Mouse (Mus musculus) kidney, adult 2 months (tissue): ENCODE data around the gene Dhx32. TPM values are rescaled to one million over a fixed set of nuclear protein-coding genes. Genes with fewer than 3 reads are reported as not detected.
A peak's percentile ranks its signal among the peaks of the same experiment; 100 is the strongest.

Experiments used
- DNase-seq: peaks from one replicate; pipeline ENCODE4 v3.0.0; 2021
- H3K27ac ChIP-seq: fragments of 200-500 bp; 2 replicates; pipeline ENCODE4 v1.5.1; 2012; ENCODE audit warnings: low read depth, low read length, control low read depth, inconsistent platforms; ENCODE audit not compliant: insufficient read depth
- H3K27me3 ChIP-seq: fragments of 200-500 bp; replicated peaks from 2 replicates; pipeline ENCODE4 v1.6.1; 2012; ENCODE audit warnings: mild to moderate bottlenecking, moderate library complexity, low read length, inconsistent platforms; ENCODE audit not compliant: control insufficient read depth, insufficient read depth
- H3K36me3 ChIP-seq: fragments of 200-500 bp; 2 replicates; pipeline ENCODE4 v1.6.1; 2012; ENCODE audit warnings: mild to moderate bottlenecking, moderate library complexity, low read length, inconsistent platforms; ENCODE audit not compliant: control insufficient read depth, insufficient read depth
- H3K4me1 ChIP-seq: fragments of 200-500 bp; 2 replicates; pipeline ENCODE4 v1.6.1; 2011; ENCODE audit warnings: low read length; ENCODE audit not compliant: control insufficient read depth, insufficient read depth
- H3K4me3 ChIP-seq: fragments of 200-500 bp; 2 replicates; pipeline ENCODE4 v1.5.1; 2011; ENCODE audit warnings: mild to moderate bottlenecking, low read depth, low read length, control low read depth; ENCODE audit not compliant: insufficient read depth
- CTCF ChIP-seq: fragments of 200-500 bp; conservative IDR thresholded peaks from 2 replicates; pipeline ENCODE4 v1.5.1; 2011; ENCODE audit warnings: low read depth, mild to moderate bottlenecking, control low read depth, low read length, moderate library complexity, mixed read lengths; ENCODE audit not compliant: insufficient read depth, insufficient read length
- POLR2A ChIP-seq: fragments of 200-500 bp; IDR thresholded peaks from one replicate; pipeline ENCODE4 v1.6.1; 2011; ENCODE audit warnings: low read depth, low read length, control low read depth
- WGBS: fragments of 180-500 bp; shearing (Covaris S2); methylation state at CpG from one replicate; pipeline ENCODE4 v1.1.7; 2018; 5-methylcytosine and 5-hydroxymethylcytosine counted together
- polyA plus RNA-seq: library from polyadenylated mRNA; depleted of rRNA; stranded (reverse); fragments of >200 nt; gene quantifications from 2 replicates; pipeline ENCODE4 v1.2.3, GENCODE M21; 2012

Dhx32 gene
- polyA plus RNA-seq, 1 experiment = 26.1 TPM

DNA sequence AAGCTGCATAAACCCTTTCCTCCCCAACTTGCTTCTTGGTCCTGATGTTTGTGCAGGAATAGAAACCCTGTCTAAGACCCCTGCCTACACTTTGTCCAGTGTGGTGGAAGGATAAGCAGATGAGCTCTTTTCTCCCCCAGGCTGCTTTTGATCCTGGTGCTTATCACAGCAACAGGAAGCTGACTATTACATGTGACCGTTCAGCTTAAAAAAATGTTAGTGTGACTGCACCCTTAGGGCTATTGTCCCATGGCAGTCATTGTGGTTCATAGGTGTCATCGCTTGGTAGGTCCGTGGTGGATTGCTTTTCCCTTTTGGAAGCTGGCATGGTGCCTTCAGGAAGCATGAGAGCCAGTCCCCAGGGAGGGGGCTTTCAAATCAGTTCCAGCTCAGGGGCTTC, 5.6 kb upstream of the Dhx32 start:
- 61% methylated on average over 3 of the region's 3 CpGs for WGBS
- no peaks in the 10 kb centered on the region for H3K27me3 ChIP-seq
- no peak overlapping the region for H3K4me3 ChIP-seq
- no peaks in the 10 kb centered on the region for H3K36me3 ChIP-seq
- H3K27ac ChIP-seq = no peak overlapping the region
- no peak for DNase-seq
- H3K4me1 ChIP-seq = no peaks in the 10 kb centered on the region
- TF ChIP-seq CTCF (no peak), POLR2A (no peak)

DNA sequence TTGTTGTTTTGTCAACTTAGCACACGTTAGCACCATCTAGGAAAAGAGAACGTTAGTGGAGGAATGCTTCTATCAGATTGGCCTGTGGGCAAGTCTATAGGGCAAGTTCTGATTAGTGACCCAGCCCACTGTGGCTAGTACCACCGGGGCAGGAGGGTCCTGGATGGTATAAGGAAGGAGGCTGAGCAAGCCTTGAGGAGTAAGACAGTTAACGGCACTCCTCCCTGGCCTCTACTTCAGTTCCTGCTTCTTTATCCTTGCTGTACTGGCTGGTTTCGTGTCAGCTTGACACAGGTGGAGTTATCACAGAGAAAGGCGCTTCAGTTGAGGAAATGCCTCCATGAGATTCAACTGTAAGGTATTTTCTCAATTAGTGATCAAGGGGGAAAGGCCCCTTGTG, 5.0 kb upstream of the Dhx32 start:
- TF ChIP-seq POLR2A (no peak), CTCF (no peak)
- Histone ChIP-seq H3K27me3 (no peaks in the 10 kb centered on the region), H3K4me3 (no peak overlapping the region), H3K36me3 (no peaks in the 10 kb centered on the region), H3K27ac (no peak overlapping the region), H3K4me1 (no peaks in the 10 kb centered on the region)
- 93% methylated on average over 6 of the region's 6 CpGs for WGBS
- DNase-seq = no peak

DNA sequence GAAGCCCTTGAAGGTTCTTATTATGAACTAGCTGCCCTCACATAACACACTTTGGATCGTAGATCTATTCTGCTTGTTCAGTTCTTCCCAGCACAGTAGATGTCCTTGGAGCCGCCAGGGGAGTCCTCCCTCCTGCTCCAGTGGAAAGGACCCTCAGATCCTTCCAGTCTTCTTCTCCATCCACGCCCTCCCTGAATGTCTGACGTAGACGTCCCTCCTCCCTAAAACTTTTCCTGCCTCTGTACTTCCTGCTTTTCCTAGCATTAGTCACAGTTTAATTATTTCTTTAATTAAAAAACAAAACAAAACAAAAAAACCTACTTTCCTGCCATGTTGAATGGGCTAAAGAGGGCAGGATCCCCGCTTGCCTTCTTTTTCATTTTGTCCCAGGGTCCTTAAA, 535 bp downstream of the Dhx32 start:
- Histone ChIP-seq H3K36me3 (no peaks in the 10 kb centered on the region), H3K27ac (no peak overlapping the region), H3K27me3 (no peaks in the 10 kb centered on the region), H3K4me3 (no peak overlapping the region), H3K4me1 (no peaks in the 10 kb centered on the region; the same call in 1 of the 2 replicates)
- DNase-seq = no peak
- WGBS = 76% methylated on average over 6 of the region's 6 CpGs
- TF ChIP-seq CTCF (no peak), POLR2A (no peak)

DNA sequence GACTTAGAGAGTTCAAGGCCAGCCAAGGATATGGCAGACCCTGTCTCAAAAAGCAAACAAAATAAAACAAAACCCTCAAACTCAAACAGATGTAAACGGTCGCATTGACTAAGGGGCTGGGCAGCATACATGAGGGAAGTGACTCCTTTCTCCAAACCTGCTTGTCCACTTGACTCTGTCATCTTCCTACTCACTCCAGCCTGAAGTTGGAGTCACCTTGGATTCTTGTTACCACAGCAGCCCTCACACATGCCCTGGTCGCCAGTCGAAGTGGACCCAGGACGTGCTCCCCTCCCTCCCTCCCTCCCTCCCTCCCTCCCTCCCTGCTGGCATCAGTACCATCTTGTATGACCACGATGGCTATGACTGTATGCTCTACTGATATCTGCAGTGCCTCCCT, 943 bp downstream of the Dhx32 start:
- TF ChIP-seq CTCF = no peak
- TF ChIP-seq POLR2A = no peak
- no peak overlapping the region for H3K27ac ChIP-seq
- no peak overlapping the region for H3K4me3 ChIP-seq
- no peaks in the 10 kb centered on the region for H3K27me3 ChIP-seq
- 70% methylated on average over 6 of the region's 6 CpGs for WGBS
- H3K36me3 ChIP-seq = no peaks in the 10 kb centered on the region
- no peak for DNase-seq
- H3K4me1 ChIP-seq = no peaks in the 10 kb centered on the region; the same call in 1 of the 2 replicates

DNA sequence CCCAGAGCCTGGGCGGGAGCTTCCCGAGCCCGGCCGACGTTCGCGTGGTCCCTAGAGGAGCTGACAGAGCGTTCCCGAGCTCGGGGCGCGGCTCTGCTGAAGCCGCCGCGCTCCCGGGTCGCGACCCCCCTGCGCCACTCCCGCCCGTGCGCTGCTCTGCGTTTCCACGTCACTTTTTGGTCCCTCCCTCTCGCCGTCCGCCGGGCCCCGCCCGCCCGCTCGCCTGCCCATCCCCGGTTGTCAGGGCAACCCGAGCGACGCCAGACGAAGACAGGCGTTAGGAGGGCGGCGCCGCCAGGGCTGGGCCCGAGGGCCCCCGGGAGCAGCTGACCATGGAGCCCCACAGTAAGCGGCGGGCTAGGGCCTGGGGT, 5.9 kb downstream of the Dhx32 start, which contains the start of gene Fank1:
TSS of gene Fank1 (plus strand) at position 236 of the 371 bp plus-strand sequence.
- no peak for TF ChIP-seq CTCF
- TF ChIP-seq POLR2A = no peak
- no peaks in the 10 kb centered on the region; the same call in 1 of the 2 replicates for H3K4me1 ChIP-seq
- WGBS = under 1% methylated on average over 45 of the region's 45 CpGs
- H3K27ac ChIP-seq = 0 out of 2 replicates have a peak within 1 kb of the TSS, but pooled peaks have one; percentile 14
- peak within 1 kb of the TSS; percentile 76 for H3K4me3 ChIP-seq
- no peaks in the 10 kb centered on the region for H3K36me3 ChIP-seq
- no peaks in the 10 kb centered on the region for H3K27me3 ChIP-seq
- DNase-seq = peak; percentile 91

DNA sequence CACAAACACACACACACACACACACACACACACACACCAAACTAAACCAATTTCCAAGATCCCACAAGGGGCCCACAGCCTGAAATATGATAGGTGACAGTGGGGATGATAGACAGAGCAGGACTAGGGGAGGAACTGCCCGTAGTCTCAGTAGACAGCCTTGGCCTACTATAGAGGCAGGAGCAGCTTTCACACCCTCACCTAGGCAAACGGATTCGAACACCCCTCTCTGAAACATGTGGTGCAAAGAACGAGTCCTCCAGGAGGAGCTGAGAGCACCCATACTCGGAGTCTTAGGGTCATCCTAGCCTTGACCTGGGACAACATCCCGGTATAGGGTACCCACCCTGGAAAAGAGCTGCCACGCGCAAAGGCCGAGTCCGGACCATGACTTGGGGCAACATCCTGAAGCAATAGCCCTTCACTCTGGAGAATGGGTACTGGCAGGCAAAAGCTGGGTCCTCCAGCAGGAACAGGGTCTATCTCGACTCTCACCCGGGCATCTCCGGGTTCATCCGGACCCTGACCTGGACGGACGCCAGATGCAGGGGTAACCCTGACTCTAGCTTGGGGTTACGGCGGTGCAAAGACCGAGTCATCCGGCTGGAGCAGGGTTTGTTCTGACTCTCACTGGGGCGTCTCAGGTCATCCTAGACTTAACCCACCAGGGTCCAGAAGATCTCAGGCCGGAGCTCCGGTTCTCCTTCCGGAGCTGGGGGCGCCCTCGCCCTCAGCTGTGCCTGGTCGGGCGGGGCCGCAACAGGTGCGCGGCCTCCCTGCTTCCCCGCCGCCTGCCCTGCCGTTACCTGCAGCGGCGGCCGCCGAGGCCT, 6.5 kb downstream of the Dhx32 start:
- H3K27me3 ChIP-seq = no peaks in the 10 kb centered on the region
- H3K36me3 ChIP-seq = no peaks in the 10 kb centered on the region
- TF ChIP-seq CTCF = no peak
- TF ChIP-seq POLR2A = no peak
- H3K4me3 ChIP-seq = peak overlapping the region; percentile 76
- H3K27ac ChIP-seq = 0 out of 2 replicates have a peak overlapping the region, but pooled peaks have one; percentile 14
- peak; percentile 58 for DNase-seq
- WGBS = 8% methylated on average over 38 of the region's 38 CpGs
- no peaks in the 10 kb centered on the region; the same call in 1 of the 2 replicates for H3K4me1 ChIP-seq

DNA sequence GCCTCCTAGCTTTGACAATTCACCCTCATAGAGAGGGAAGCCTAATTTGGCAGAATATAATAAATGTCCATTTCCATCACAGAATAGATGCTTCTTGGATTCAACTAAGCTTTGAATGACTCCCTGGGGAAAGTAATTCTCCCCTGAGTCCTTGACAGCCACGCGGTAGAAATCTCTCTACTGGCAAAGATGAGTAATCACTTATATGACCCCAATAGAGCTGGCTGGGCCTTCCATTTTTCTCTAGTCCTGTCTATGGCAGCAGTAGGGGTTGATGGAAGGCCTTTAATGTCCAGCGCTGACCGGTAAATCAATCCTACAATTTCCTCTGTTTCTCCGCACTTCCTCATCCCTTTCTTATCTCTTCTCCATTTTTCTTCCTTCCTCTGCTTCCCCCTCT, 7.3 kb downstream of the Dhx32 start:
- no peak overlapping the region for H3K27ac ChIP-seq
- no peaks in the 10 kb centered on the region; the same call in 1 of the 2 replicates for H3K4me1 ChIP-seq
- 67% methylated on average over 5 of the region's 5 CpGs for WGBS
- no peaks in the 10 kb centered on the region for H3K36me3 ChIP-seq
- no peak for DNase-seq
- H3K27me3 ChIP-seq = no peaks in the 10 kb centered on the region
- H3K4me3 ChIP-seq = no peak overlapping the region
- no peak for TF ChIP-seq CTCF
- no peak for TF ChIP-seq POLR2A
